Mouse (Mus musculus) limb, embryonic 11.5 days (tissue): ENCODE results near the gene 1700025C18Rik. TPM values are rescaled to one million over a fixed set of nuclear protein-coding genes. Genes with fewer than 3 reads are reported as not detected.

Experiments
- ATAC-seq: fragments of 200-750 bp; cut with Nextera tagmentation; 2 replicates; pipeline ENCODE4 v1.8.0; 2017; ENCODE audit warnings: low read depth; ENCODE audit not compliant: insufficient number of reproducible peaks, low FRiP score, low TSS enrichment
- DNase-seq: peaks from one replicate; pipeline ENCODE4 v3.0.0-alpha.2; 2015; ENCODE audit warnings: low spot score
- H3K27ac ChIP-seq: fragments of 300-500 bp; sonication (generic); replicated peaks from 2 replicates; pipeline ENCODE4 v1.5.1; 2014; ENCODE audit warnings: low read depth, mild to moderate bottlenecking, low read length
- H3K27me3 ChIP-seq: fragments of 300-500 bp; sonication (generic); 2 replicates; pipeline ENCODE4 v1.6.1; 2014; ENCODE audit warnings: mild to moderate bottlenecking, low read length, mixed read lengths; ENCODE audit not compliant: control insufficient read depth, insufficient read depth
- H3K36me3 ChIP-seq: fragments of 300-500 bp; sonication (generic); 2 replicates; pipeline ENCODE4 v1.6.1; 2014; ENCODE audit warnings: mild to moderate bottlenecking, low read length, moderate library complexity, mixed read lengths; ENCODE audit not compliant: control insufficient read depth, insufficient read depth
- H3K4me1 ChIP-seq: fragments of 300-500 bp; sonication (generic); 2 replicates; pipeline ENCODE4 v1.6.1; 2014; ENCODE audit warnings: low read length, mixed read lengths; ENCODE audit not compliant: control insufficient read depth, insufficient read depth
- H3K4me2 ChIP-seq: fragments of 300-500 bp; sonication (generic); 2 replicates; pipeline ENCODE4 v1.6.1; 2014; ENCODE audit warnings: low read depth, mild to moderate bottlenecking, moderate library complexity; ENCODE audit not compliant: severe bottlenecking
- H3K4me3 ChIP-seq: fragments of 300-500 bp; sonication (generic); 2 replicates; pipeline ENCODE4 v1.5.1; 2014; ENCODE audit warnings: low read depth, low read length
- H3K9ac ChIP-seq: fragments of 300-500 bp; sonication (generic); 2 replicates; pipeline ENCODE4 v1.6.1; 2014; ENCODE audit warnings: mild to moderate bottlenecking, low read length
- H3K9me3 ChIP-seq: fragments of 300-500 bp; sonication (generic); 2 replicates; pipeline ENCODE4 v1.6.1; 2016; ENCODE audit warnings: low read length; ENCODE audit not compliant: control insufficient read depth
- WGBS: fragments of 180-500 bp; shearing (Covaris S2); extraction: QIAGEN DNeasy Blood & Tissue Kit; methylation state at CpG from one replicate; pipeline ENCODE4 v1.1.7; 2014; 5-methylcytosine and 5-hydroxymethylcytosine counted together
- polyA plus RNA-seq: library from polyadenylated mRNA; unstranded; fragments of >200 nt; fragmentation: Nextera tagmentation; extraction: Ambion mirVana; gene quantifications from 2 replicates; pipeline ENCODE4 v1.2.1, GENCODE M21; 2014

The 1700025C18Rik gene
- not detected in 2 replicates for polyA plus RNA-seq

GRCm38 (mm10) chr2:165090650-165091049, at the start of gene 1700025C18Rik:
1700025C18Rik (minus strand) TSS chr2:165090750.
- DNase-seq (no peak), ATAC-seq (no peak)
- 76% methylated on average over 2 of the region's 2 CpGs for WGBS
- Histone ChIP-seq H3K9me3 (no peaks in the 10 kb centered on the region), H3K4me1 (peaks cover 7% of the 10 kb centered on the region), H3K4me3 (no peak within 1 kb of the TSS), H3K9ac (no peak within 1 kb of the TSS), H3K36me3 (no peaks in the 10 kb centered on the region), H3K27me3 (peaks cover 1% of the 10 kb centered on the region; the same call in 1 of the 2 replicates), H3K27ac (no peak within 1 kb of the TSS), H3K4me2 (no peak within 1 kb of the TSS)

GRCm38 (mm10) chr2:165136049-165136448, 45.5 kb upstream of the 1700025C18Rik start:
- Histone ChIP-seq H3K4me3 (no peak overlapping the region), H3K9me3 (no peaks in the 10 kb centered on the region), H3K36me3 (no peaks in the 10 kb centered on the region), H3K27ac (no peak overlapping the region), H3K4me2 (no peak overlapping the region), H3K27me3 (peaks cover 3% of the 10 kb centered on the region; the same call in 1 of the 2 replicates), H3K9ac (no peak overlapping the region), H3K4me1 (peaks cover 25% of the 10 kb centered on the region)
- DNase-seq (peak; percentile 55), ATAC-seq (no peak)
- WGBS: 20% methylated on average over 16 of the region's 16 CpGs

- Histone ChIP-seq H3K9ac (peak overlapping the region; percentile 53), H3K27ac (no peak overlapping the region)
Observed at GRCm38 (mm10) chr2:165133566-165133965, 43.0 kb upstream of the 1700025C18Rik start.

GRCm38 (mm10) chr2:165131428-165131827, 40.9 kb upstream of the 1700025C18Rik start:
- ATAC-seq: no peak
- Histone ChIP-seq H3K9ac (no peak overlapping the region), H3K27ac (no peak overlapping the region), H3K4me1 (peaks cover 12% of the 10 kb centered on the region), H3K9me3 (no peaks in the 10 kb centered on the region), H3K36me3 (no peaks in the 10 kb centered on the region), H3K4me3 (no peak overlapping the region), H3K4me2 (no peak overlapping the region), H3K27me3 (0 out of 2 replicates have a peak, but pooled peaks cover under 1% of the 10 kb centered on the region)
- no peak for DNase-seq
- WGBS: 49% methylated on average over 12 of the region's 12 CpGs

More at GRCm38 (mm10) chr2:165133566-165133965, 43.0 kb upstream of the 1700025C18Rik start:
- ATAC-seq: no peak
- Histone ChIP-seq H3K4me2 (peak overlapping the region; percentile 30; the same call in 1 of the 2 replicates), H3K36me3 (no peaks in the 10 kb centered on the region), H3K27me3 (no peaks in the 10 kb centered on the region), H3K4me1 (peaks cover 22% of the 10 kb centered on the region), H3K4me3 (no peak overlapping the region), H3K9me3 (no peaks in the 10 kb centered on the region)
- under 1% methylated on average over 15 of the region's 15 CpGs for WGBS
- peak; percentile 57 for DNase-seq

- no peak for ATAC-seq
- WGBS: 48% methylated on average over 4 of the region's 4 CpGs
- Histone ChIP-seq H3K9ac (no peak overlapping the region), H3K36me3 (no peaks in the 10 kb centered on the region), H3K27ac (no peak overlapping the region), H3K27me3 (peaks cover 9% of the 10 kb centered on the region; the same call in 1 of the 2 replicates), H3K4me2 (no peak overlapping the region), H3K4me3 (no peak overlapping the region), H3K9me3 (no peaks in the 10 kb centered on the region), H3K4me1 (peaks cover 8% of the 10 kb centered on the region)
- DNase-seq: no peak
Observed at GRCm38 (mm10) chr2:165129189-165129588, 38.6 kb upstream of the 1700025C18Rik start.

- Histone ChIP-seq H3K4me1 (no peaks in the 10 kb centered on the region), H3K4me3 (no peak overlapping the region), H3K9ac (no peak overlapping the region), H3K27ac (no peak overlapping the region), H3K36me3 (no peaks in the 10 kb centered on the region), H3K27me3 (peaks cover 9% of the 10 kb centered on the region; the same call in 1 of the 2 replicates), H3K9me3 (no peaks in the 10 kb centered on the region), H3K4me2 (no peak overlapping the region)
- ATAC-seq (no peak), DNase-seq (no peak)
- 36% methylated on average over 10 of the region's 10 CpGs for WGBS
Observed at GRCm38 (mm10) chr2:165126896-165127562, 36.5 kb upstream of the 1700025C18Rik start.

GRCm38 (mm10) chr2:165121206-165121840, 30.8 kb upstream of the 1700025C18Rik start:
- no peak for ATAC-seq
- WGBS: 34% methylated on average over 10 of the region's 10 CpGs
- DNase-seq: no peak
- Histone ChIP-seq H3K4me2 (no peak overlapping the region), H3K27me3 (peaks cover 22% of the 10 kb centered on the region), H3K4me3 (no peak overlapping the region), H3K4me1 (no peaks in the 10 kb centered on the region), H3K9ac (no peak overlapping the region), H3K9me3 (no peaks in the 10 kb centered on the region), H3K36me3 (no peaks in the 10 kb centered on the region), H3K27ac (no peak overlapping the region)

- WGBS: 70% methylated on average over 9 of the region's 9 CpGs
- Histone ChIP-seq H3K9me3 (no peaks in the 10 kb centered on the region), H3K9ac (no peak overlapping the region), H3K36me3 (no peaks in the 10 kb centered on the region), H3K4me3 (no peak overlapping the region), H3K27ac (no peak overlapping the region), H3K4me2 (no peak overlapping the region), H3K27me3 (peaks cover 26% of the 10 kb centered on the region), H3K4me1 (no peaks in the 10 kb centered on the region)
- ATAC-seq: no peak
- no peak for DNase-seq
Observed at GRCm38 (mm10) chr2:165120765-165121164, 30.2 kb upstream of the 1700025C18Rik start.
